In genomic region chr3:157576343-157576722, GRCm38 (mm10) we compare ENCODE assay signal across 15 mouse cellular contexts.
"Had no signal": no experiment of that assay in that cellular context is flagged by ENCODE, and none has a peak within 500 bp of the region (broad histone marks: within the 10 kb centered on the region; RNA-seq: fewer than 3 reads in every experiment).

No protein-coding gene starts in this region.

- H3K27ac ChIP-seq: kidney, postnatal 0 days; limb, embryonic 12.5 days; lung, embryonic 15.5 days; midbrain, embryonic 15.5 days; neural tube, embryonic 12.5 days had no signal

- H3K4me3 ChIP-seq: limb, embryonic 12.5 days; lung, embryonic 15.5 days; midbrain, embryonic 15.5 days; neural tube, embryonic 12.5 days had no signal

- H3K36me3 ChIP-seq: limb, embryonic 12.5 days; lung, embryonic 15.5 days; midbrain, embryonic 15.5 days; neural tube, embryonic 12.5 days had no signal

- H3K4me2 ChIP-seq: limb, embryonic 12.5 days; lung, embryonic 15.5 days; midbrain, embryonic 11.5 days; midbrain, embryonic 15.5 days; neural tube, embryonic 12.5 days had no signal

- H3K27me3 ChIP-seq: lung, embryonic 15.5 days; midbrain, embryonic 15.5 days; neural tube, embryonic 12.5 days had no signal

- H3K9me3 ChIP-seq: limb, embryonic 12.5 days; lung, embryonic 15.5 days; midbrain, embryonic 15.5 days; neural tube, embryonic 12.5 days had no signal

- ATAC-seq: intestine, embryonic 16.5 days; midbrain, embryonic 15.5 days had no signal

- H3K4me1 ChIP-seq: limb, embryonic 12.5 days; midbrain, embryonic 15.5 days; neural tube, embryonic 12.5 days had no signal

- H3K9ac ChIP-seq: limb, embryonic 12.5 days; lung, embryonic 15.5 days; midbrain, embryonic 15.5 days; neural tube, embryonic 12.5 days had no signal

- DNase-seq: layer of hippocampus, adult 9-11 months; layer of hippocampus, postnatal 36 days; lung, postnatal 14 days; retina, postnatal 1 day; right cerebral cortex, postnatal 4 days; spleen, adult 18-20 months; thymus, adult 18-20 months; thymus, postnatal 36 days had no signal
